Mouse (Mus musculus) MN1 (cell line): ENCODE measurements at regions not wholly inside any gene's neighbourhood (a gene's known extent, or its start where the extent isn't known, plus 50 kb on each side); places are given as distances from the start of the nearest gene placed in this dataset.

Experiments
- DNase-seq: peaks from one replicate; pipeline ENCODE4 v3.0.0-alpha.2; 2016; ENCODE audit warnings: low spot score

DNA sequence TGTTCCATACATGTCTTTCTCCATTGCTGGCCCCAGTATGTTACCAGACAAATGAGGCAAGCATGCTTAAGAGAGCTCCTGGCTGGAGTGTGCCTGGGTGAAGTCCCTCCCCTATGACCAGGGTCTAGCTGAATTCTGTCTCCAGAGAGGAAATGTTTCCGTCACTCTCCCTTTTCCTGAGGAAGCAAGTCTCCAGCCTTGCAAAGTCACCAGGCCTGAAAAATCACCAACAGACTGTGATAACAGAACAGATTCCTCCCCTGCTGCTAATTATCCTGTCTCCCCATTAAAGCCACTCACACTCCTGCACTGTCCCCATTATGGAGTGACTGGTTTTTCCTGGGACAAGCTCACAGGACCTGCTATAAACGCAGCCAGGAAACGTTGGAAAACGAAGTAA, 303.2 kb upstream of the Jag1 start:
- DNase-seq: no peak

DNA sequence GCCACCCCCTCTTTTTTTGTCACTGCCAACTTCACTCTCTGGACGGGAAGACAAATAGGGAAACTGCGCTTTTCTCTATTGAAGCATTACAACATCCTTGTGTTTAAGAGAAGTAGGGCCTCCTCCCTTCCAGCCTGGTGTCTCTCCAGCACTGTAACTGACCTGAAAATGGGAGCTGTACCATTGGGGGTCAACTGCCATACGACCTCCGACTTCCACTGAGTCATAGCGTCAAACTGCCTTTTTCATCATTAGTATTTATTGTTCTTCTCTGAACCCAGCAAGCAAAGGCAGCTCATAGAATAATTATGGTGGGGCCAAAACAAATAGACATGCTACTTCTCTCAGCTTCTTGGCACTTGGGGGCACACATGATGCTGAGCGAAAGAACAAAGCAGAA, 301.2 kb upstream of the Jag1 start:
- no peak for DNase-seq

GRCm38 (mm10) chr2:137413432-137413831, 297.0 kb upstream of the Jag1 start:
- no peak for DNase-seq

DNA sequence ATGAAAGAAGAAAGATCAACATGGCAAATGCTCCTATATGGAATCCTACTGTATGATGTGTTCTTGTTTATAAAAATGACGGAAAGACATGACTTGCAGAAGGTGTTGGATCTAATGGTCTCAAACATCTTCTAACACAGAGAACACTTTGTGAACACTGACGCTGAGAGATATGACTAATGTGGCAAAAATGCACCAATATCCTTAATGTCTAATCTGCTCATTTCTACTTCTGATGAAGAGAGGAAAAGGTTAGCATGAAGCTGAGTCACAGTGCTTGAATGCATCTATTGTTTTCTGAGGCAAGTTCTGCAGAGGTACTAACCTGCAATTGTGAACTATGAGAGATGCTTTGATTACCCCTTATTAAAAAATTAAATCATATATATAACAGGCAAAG, 293.2 kb upstream of the Jag1 start:
- no peak for DNase-seq

GRCm38 (mm10) chr2:137408294-137408693, 291.9 kb upstream of the Jag1 start:
- DNase-seq: no peak

GRCm38 (mm10) chr2:137393486-137393885, 277.0 kb upstream of the Jag1 start:
- DNase-seq: no peak

DNA sequence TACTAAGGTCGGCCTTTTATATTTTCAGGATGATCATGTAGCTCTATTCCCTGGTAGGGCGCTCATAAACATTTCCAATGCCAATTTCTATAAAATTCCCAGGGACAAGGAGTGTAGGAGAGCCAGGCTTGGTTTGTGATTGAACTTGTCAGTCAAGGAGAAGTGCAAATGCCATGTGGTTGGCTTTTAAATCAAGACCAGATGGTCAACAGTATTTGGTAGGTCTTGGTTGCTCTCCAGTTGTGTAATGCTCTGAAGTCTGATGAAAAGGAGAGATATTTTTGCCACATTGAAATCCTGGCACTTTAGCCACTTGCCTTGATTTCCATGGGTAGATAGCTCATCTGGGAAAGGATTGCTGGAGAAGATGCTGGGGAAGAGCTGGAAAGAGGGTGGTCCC, 263.4 kb upstream of the Jag1 start:
- no peak for DNase-seq

DNA sequence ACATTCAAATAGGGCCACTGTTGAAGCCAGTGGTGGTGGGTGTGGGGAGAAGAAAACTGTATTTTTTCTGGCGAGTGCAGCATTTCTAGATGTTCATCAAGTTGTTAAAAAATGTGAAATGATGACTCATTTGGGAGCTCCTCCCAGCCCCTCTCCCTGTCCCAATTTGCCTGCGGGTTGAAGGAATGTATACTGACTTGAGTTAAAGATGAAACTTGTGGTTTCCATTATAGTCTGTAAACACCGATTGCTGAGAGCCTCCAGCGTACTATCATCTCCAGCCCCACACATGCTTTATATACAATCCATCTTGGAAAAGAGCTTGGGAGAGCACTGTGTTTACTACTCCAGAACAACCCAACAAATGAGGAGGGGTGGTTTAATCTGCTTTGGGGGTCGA, 258.9 kb upstream of the Jag1 start:
- no peak for DNase-seq

DNA sequence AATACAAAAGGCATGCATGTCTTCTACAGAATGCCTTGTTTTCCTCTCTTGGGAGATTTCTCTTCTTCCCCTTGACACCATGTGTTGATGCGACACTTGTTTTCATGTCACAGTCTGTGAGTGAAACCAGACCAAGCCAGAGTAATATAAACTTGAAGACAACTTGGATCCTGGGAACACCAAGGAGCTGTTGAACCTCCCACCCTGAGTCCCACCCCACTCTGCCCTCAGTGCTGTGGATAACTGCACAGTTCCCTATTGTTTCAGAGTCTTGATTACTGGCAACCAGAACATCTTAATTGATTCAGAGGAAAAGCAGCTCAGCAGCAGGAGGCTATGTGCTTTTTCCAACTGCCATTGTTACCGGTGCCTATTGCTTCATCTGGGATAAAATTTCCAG, 254.6 kb upstream of the Jag1 start:
- no peak for DNase-seq

- no peak for DNase-seq
Observed at GRCm38 (mm10) chr2:137363006-137363405, 246.6 kb upstream of the Jag1 start.

- DNase-seq: no peak
Observed at GRCm38 (mm10) chr2:137357181-137357738, 240.8 kb upstream of the Jag1 start.

- DNase-seq: no peak
Observed at GRCm38 (mm10) chr2:137343736-137344135, 227.3 kb upstream of the Jag1 start.

GRCm38 (mm10) chr2:137329995-137330394, 213.6 kb upstream of the Jag1 start:
- no peak for DNase-seq

DNA sequence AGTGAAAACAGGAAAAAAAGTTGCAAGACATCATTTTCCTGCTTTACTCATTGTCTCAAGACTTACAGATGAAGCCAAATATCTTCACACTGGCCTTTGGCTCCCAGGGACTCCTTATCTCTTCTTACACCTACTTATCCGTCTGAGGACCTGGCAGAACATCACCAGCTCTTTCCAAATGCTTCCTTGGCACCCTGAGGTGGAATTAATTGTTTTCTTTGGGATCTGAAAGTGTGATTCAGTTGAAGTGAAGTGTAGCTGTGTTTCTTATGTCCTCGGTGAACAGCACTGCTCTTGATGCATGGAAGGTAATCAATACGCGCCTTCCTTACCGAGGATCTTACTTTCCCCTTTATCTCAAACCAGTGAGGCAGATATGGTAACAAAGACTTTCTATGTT, 207.0 kb upstream of the Jag1 start:
- DNase-seq: no peak

- DNase-seq: no peak
Observed at GRCm38 (mm10) chr2:137310511-137310910, 194.1 kb upstream of the Jag1 start.

- no peak for DNase-seq
Observed at GRCm38 (mm10) chr2:137308116-137308515, 191.7 kb upstream of the Jag1 start.

- no peak for DNase-seq
Observed at GRCm38 (mm10) chr2:137301474-137302267, 185.2 kb upstream of the Jag1 start.

- no peak for DNase-seq
Observed at GRCm38 (mm10) chr2:137289231-137289630, 172.8 kb upstream of the Jag1 start.

GRCm38 (mm10) chr2:137271575-137272180, 155.2 kb upstream of the Jag1 start:
- DNase-seq: no peak

DNA sequence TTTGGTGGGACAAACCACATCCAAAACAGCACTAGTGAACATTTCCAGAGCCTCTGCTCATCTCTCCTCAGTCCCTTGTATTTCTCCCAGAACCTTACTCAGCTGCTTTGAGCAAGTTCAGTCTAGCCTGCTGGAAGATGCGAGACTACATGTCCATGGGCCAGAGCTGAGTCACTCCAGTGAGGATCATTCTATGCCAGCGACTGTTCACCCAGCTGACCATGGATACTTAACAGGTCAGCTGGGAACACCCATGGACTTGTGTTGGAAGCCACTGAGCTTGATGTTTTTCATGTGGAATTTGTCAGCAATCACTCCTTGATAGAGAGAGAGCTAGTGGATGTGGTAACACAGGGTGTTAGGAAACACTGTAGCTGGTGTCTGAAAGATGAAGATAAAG, 146.5 kb upstream of the Jag1 start:
- no peak for DNase-seq

DNA sequence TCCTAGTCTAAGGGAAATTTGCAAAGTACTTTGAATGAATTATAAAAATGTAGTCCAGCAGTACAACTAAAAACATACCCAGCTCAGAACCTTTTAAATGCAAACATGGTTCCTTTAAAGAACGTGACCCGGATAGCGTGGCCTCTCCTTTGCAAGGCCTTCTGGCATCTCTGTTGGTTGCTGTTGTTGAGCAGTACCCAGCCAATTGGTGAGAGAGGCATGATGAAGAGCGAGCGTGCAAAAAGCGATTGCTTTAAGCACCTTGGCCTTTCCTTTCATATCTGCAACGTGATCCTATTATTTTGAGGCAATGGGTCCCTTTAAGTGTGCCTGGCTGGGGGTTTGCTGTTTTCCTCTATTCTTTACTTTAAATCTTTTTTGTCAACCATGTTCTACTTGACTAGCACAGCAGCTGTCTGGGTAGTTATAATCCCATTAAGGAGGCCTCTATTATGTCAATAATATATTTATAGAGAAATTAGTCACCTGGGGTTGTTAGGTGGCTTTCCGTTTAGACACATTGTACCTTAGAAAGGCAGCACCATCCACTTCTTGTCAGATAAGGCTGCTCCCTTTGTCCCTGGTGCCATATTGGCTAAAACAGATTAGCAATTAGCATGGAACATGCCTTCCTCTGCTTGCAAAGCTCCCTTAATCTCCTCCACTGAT, 141.5 kb upstream of the Jag1 start:
- DNase-seq: no peak

DNA sequence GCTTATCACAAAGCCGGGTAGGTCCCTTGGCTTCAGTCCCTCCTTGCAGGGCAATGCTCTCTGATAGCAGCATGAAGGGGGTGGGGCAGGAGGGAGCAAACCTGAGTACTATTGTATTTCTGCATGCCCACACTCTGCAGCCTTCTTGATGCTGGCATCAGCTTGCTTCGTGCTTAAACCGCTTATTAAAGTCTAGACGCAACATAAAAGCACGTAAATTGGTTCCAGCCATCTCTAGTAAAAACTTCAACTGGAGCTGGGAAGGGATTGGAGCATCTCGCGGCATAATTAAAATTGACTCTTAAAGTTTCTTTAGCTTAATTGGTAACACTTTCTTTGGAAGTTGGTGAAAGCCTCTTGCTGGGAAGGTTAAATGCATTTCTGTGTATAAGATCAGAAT, 131.5 kb upstream of the Jag1 start:
- no peak for DNase-seq

- no peak for DNase-seq
Observed at GRCm38 (mm10) chr2:137244370-137244769, 127.9 kb upstream of the Jag1 start.
